Mouse (Mus musculus) skeletal muscle tissue, adult 2 months (tissue): ENCODE results near the gene 1810046K07Rik.

Experiments
- DNase-seq: peaks from one replicate; pipeline ENCODE4 v3.0.0-alpha.2; 2012; ENCODE audit warnings: low read depth, low spot score

The 1810046K07Rik gene

DNA sequence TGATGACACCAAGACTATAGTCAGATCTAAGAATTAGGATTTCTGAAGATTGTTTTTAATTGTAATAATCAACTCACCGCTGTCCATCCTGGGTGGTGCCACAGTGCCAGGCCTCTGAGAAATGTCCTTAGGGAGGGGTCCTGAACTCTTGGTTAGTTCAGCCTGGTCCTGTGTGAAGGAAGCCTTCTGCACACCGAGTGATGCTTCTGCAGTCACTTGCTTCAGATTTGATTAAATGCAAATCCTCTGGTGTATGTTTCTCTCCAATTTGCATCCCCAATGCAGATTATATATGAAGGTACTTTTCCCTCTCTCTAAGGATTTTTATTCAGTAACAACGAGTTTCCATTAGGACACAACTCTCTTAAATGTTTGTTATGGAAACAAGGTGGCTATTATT lies at the start of gene 1810046K07Rik:
Gene 1810046K07Rik (minus strand): TSS at position 187 of the 400 bp plus-strand sequence.
- no peak for DNase-seq

DNA sequence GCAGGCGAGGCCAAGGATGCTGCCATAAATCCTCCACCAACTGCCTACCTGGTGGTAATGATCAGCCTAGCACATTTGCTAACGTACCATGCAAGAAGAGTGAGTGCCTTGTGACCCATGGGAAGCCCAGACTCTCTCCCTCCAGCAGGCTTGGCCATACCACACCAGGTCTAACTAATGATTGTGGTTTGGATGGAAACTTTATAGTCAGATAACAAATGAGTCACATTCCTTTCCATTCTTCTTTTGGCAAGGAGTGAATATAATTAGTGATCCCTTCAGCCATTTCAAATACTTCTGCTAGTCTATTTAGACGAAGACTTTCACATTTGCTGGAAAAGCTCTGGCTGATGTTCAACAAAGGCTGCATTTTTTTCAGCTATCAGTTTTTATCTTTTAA lies 40.8 kb upstream of the 1810046K07Rik start:
- no peak for DNase-seq

DNA sequence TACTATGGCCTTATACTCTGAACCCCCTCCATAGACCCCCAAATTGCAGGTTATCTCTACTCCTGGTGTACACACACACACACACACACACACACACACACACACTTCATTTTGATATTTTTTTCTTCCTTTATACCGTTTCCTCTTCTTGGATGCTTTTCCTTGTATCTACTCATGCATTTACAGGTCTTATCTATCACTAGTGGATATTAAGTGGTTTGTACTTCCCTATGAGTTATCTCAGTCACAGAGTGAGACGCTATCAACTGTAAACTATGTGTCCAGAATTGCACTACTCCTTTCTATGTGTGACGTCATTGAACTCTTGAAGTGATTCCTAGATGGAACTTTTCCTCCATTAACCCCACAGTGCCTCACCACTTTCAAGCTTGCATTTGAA lies 38.4 kb upstream of the 1810046K07Rik start:
- DNase-seq, result no peak

DNA sequence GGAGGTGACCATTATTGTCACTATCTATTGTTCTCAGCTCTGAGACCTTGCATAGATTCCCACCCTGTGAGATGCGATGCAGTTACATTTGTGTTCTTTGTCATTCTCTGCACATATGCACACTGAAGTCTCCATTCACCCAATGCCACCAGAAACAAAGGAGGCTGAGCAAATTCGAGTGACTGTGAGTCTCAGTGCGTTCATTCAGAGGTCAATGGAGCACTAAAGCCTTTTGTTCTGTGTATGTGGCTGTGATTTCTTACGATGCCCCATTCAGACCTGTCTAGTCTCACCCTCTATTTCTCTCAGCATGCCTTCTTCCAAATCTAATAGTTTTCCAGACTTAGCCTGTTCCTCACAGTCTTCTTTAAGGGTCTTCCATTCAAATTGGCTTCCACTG lies 35.3 kb upstream of the 1810046K07Rik start:
- no peak for DNase-seq

DNA sequence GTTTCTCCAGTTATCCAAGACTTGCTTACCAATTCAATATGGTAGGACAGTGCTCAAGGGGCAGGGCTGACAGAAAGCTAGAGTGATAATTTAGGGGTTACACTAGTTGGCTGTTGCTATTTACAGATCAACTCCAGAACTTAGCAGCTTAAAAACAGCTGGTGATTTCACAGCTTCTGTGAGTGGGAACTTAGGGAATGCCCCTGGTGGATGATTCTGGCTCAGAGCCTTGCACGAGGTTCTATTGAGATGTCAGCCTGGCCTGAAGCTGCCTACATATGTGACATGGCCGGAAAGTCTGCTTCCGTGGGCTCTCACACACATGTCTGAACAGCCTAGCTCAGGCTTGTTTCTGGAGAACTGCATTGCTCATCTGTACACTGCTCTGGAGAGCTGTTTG lies 24.8 kb upstream of the 1810046K07Rik start:
- DNase-seq, result no peak

DNA sequence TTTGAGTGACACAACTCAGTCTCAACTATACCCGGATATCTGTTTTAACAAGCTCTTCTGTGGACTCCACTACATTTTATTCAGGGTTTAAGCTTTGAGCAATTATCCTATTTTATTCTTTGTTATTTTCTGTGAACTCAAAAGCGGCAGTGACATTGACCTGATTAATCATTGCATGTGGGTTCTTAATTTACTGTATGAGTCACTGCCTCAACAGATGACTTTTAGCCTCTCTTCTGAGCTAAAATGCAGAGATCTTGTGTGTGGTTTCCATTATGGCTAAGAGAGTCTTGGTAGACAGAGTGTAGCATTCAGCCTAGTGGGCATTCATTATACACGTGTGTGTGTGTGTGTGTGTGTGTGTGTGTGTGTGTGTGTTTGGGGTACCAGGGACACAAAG lies 24.2 kb upstream of the 1810046K07Rik start:
- no peak for DNase-seq

DNA sequence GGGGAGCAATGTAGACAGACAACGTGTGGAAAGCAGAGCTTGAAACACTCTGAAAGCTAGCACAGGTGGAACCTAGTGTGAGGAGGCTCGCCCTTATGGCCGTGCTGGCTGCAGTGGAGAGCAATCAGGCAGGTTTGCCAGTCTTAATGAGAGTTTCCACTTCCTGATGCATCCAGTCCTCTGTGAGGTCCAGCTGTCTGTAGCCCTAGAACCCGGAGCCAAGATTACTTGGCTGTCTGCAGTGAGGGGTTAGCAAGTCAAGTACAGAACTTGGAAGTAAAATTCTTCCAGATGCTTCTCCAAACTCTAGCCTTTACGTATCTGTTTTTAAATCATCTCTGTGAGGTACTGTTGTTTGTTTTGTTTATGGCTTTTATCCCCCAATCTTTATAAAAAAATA lies 20.7 kb upstream of the 1810046K07Rik start:
- peak; percentile 36 for DNase-seq

DNA sequence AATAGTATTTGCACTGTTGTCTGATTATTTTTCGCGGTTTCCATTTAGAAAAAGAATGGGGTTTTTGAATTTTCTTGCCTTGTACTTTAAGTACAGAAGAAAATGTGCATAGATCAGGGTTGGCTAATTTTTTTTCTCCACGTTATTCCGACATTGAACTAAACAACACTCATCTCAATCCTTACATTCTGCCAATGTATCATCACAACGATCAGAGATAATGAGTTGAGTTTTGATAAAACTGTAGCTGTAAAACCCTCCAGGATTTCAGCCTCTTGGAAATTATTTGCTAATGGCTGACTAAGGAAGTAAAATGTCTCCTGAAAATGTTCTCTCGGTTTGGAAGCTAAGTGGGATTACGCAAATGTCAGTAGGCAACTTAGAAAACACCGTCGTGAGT lies 17.1 kb upstream of the 1810046K07Rik start:
- no peak for DNase-seq

DNA sequence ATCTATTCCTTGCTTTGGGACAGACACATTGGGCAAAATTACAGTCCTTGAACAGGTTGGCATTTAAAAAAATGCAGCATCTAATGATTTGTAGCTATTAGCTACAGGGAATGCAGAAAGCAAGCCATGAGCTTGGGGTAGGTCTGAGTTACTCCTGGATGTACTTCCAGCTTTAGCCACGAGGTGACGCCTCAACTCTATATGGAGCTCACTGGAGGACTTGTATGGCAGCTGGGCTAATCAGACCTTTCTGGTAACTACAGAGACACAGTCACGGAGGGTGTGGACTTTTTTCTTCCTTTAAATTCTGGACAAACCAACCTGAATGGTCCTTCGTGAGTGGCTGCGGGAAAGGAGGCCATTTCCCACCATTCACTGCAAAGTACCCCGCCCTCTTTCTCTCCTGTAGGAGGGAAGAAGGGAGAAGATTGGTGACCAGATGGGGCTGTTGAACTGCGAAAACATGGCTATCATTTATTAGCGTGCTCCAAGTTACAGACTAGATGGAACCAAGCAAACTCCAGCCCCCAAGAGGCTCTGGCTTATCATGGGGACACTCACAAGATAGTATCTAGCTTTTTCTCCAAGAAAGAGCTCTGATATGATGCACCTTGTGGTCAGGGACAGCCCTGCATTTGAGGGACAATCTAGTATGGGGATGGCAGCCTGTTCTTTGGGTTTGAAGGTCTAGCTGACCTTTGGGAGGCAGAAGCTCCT lies 6.7 kb upstream of the 1810046K07Rik start:
- DNase-seq, result peak; percentile 73

DNA sequence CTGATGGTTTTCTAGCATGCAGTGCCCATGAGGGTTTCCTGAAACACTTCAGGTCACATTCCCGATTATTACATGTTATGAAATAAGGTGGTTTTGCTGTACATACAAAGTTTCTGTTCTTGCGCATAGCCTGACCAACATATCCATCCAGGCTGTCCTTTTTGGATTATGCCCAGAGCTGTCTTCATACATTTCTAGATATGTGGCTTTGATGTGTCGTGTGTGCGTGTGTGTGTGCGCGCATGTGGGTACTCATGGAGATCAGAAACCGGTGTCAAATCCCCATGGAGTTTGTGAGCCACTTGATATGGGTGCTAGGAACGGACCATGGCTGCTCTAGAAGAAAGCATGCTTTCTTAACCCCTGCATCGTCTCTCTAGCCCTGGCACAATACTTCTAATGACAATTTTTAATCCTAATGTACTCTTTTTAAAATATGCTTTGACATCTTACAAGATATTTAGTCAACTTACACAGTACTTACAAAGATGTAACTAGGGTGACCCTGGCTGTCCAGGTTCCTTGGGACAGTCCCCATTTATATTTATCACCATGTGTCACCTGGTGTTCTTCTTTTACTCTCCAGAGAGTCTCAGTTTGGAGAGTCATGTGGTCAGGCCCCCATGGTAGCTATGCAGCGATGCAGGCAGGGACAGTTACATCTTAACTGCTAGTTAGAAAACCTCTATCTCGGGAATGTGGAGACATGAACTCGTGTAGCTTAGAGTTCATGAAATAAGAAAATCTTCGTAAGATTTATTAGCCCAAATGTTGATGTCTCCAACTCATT lies 2.9 kb upstream of the 1810046K07Rik start:
- no peak for DNase-seq

DNA sequence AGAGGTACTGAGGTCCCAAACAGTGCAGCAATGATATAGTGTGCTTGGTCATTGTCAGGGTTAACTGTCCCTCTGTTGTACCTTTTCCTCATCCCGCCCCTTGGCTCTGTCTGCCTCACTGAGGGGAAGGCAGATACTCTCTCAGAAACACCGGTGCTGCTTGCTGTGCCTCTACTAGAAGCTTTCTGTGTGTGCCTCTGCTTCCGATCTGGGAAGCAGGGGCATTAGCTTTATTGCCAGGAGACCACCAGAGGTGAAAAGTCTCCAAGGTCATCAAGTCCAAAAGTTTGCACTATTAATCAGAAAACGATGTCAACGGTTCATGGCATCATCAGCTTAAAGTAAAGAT lies 1.2 kb downstream of the 1810046K07Rik start:
- DNase-seq, result no peak

DNA sequence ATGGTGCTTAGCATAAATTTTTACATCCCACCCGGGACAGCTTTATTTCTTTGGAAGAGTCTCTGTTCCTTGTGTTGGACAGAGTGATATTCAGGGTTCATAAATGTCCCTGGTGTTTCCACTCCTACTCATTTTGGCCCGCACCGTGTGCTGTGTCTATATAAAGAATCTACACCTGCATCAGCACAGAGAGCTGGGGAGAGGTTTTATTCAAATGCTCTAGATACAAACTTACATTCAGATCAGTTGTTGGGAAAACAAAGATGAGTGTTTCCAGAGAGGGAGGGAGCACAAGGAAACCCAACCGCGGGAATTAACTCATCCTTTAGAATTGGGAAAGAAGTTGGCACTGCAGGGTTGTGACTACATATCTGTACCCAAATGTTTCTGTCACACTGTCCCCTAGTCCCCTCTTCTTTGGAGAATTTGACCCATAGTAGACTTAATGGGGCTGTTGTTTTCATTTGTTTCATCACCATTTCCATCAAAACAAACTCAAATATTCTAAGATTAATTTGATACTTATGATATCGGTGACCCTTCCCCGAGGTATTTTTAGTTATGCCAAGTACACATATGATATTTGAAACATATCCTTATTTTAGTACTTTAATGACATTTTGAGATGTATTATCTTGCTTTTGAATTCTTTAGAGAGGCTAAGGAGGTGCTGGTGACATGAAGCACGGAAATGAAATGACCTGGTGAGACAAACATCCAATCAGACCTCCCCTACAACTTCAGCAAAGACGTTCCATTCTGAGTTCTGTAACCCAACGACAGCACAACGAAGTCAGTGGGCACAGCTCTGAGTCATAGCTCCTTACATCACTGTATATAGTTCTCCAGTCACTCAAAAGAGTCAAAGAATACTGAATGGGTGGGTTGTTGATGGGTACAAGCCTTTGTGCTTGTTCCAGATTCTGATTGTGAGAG lies 1.8 kb downstream of the 1810046K07Rik start:
- no peak for DNase-seq

DNA sequence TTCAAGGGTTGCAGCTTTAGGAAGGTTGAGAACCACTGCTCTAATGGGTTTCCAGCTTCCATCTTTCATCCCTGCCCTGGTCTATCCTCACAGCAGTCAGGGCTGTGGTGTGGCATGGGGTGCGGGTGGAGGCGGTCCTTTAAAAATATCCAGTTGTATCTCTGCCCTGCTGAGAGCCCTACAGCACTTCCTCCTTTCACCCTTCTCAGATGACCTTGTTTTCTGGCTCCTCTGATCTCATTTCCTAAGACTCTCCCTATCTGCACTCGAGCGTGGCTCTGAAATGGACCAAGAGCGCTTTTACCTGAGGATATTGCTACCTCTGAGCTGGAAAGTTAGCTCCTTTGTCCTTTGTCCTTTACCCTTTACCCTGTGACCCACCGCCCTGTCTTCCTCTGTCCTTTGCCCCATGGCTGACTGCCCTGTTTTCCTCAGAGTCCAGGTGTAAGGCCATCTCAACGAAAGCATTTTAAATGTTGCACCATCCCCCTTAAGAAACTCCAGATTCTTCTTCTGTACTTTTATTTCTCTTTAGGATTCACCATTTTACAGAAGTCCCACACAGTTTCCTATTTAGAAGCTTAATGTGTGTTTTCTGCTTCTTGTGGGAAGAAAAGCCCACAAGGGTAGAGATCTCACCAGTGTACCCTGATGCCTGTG lies 4.2 kb downstream of the 1810046K07Rik start:
- no peak for DNase-seq

DNA sequence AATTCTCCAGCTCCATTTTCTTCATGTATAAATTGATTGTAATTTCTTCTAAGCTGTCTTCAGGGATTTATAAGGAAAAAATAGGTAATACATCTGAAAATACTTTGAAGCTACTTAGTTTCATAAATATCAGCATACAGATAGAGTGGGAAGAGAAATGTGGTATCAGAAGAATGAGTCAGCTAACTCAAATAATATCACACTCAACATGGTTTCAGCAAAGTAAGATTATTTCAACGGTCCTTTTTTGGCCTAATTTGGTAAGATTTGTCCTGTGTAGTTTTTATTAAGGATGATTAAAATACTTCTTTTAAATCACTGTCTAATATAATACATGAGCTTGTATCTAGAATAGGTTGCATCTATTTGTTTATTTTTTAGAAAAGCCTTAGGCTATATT lies 8.6 kb downstream of the 1810046K07Rik start:
- no peak for DNase-seq

DNA sequence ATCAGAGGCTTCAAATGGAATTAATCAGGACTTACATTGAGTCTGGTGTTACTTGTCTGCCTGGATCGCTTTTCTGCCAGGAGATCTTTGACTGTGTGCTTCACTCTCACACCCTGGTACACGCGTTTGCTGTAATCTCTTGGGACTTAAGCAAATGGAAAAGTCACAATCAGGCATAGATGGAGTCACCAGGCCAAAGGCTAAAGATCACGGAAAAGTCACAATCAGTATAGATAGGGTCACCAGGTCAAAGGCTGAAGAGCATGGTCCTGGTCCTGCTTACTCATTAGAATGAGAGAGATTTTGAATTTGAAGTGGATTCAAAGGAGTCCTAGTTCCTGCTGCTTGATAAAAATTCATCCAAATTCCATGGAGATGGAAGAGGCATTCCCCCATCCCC lies 10.5 kb downstream of the 1810046K07Rik start:
- DNase-seq, result no peak

DNA sequence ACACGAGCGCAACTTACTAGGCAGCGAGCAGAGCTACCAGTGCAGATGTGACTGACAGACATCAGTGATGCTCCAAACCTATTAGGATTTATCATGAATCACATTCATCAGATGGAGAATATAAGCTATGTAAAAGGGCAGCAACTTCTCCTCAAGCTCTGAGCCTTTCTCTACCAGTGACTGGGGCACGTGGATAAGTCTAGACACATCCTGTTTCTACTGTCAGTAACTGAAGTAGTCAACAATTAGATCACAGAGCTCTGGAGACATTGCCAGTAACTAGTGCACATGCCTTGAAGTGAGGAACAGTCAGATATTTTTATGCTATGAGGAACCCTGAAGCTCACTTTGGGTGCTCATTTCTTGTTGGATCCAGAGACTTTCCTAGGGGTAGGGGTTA lies 11.4 kb downstream of the 1810046K07Rik start:
- DNase-seq, result no peak

DNA sequence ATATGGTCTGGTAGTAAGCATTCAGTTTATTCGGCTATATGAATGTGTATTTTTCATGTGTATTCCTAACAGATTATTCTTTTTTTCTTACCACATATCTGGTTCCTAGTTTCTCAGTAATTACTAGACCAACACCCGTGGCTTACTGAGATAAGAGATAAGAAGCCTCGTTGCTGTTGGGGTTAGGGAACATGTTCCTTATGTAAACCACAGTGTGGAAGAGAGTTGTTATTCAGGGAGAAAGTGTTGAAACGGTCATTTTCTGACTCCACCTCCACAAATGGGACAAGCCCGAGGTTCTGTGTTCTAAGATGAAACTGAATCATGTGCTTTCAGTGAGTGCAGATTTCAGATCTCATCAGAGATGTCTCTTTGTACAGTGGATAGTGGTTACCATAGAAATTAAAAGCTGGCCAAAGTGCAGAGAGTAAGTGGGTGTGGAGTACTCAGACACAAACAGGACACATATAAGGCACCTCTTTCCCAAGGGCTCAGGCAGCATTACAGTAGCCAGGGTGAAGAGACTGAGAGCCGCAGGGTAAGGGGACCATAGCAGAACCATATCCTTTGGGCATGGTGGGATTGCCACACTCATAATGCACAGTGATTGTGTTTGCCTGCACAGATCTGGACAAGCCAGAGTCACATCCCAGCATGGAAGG lies 13.2 kb downstream of the 1810046K07Rik start:
- DNase-seq, result no peak

DNA sequence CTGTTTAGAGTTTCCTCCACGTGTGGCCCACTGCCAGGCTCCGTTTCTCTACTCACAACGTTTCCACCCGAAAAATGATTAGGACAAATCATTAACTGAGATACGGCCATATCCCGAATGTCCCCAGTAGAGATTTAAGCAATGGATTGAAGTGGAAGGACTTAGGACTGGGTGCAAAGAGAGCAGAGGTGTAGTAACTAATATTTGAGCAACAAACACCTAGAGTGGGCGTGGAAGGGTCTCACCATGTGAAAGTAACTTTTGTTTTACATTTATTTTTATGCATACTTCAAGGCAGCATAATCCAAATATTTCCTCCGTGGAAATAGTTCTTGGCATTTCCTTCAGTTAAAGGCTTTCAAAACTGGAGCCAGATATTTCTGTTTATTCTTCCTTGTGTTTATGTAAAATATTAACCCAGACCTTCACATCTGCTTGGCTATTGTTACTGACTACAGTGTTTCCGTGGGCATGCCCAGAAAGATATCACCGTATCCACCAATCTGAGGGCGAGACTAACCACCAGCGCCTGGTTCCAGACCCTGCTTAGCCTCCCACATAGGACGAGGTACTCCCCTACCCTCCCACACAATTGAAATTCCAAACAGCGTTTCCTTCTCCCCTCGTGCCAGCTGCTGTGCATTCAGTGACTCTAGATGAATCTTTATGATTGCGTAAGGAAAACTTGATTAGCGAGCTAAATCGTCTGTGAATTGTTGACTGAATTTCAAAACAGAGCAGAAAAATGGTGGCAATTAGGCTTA lies 16.0 kb downstream of the 1810046K07Rik start:
- no peak for DNase-seq

DNA sequence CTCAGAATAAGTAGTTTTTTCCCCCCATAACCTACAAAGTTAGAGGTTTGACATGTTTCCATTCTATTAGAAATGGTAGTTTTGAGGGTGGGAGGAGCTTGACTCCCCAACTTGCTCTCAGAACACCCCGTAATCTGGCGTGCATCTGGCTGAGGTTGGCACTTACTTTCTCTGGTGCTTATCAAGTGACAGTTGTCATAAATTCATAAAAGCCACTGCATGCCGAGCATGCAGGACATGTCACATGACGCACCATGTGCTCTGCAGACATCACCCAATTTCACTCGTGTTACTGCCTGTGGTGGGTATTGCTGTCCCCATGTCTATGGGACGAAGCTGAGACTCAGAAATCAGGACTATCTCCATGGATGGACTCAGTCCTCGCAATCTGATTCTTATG lies 18.2 kb downstream of the 1810046K07Rik start:
- no peak for DNase-seq

DNA sequence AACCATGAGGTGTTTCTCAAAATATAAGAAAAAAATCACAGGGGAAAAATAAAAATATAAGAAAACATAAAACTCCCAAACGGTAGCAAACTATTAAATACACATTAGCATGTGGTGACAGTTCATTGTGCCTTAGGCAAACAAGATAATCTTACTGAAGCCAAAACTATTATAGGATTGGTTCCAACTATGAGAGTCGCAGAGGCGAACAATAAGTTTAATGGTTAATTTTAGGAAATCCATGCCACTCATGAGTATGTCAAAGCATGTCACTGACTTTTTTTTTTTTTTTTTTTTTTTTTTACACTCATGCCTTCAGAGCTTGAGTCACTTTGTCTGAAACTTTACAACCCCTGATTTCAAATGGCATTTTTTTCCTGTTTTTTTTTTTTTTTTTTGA lies 22.4 kb downstream of the 1810046K07Rik start:
- no peak for DNase-seq
